Mouse (Mus musculus): Measurements from ENCODE around the gene Arv1. TPM values are rescaled to one million over a fixed set of nuclear protein-coding genes. Genes with fewer than 3 reads are reported as not detected.

Arv1 gene
- polyA plus RNA-seq, 1 experiment: 0.29 TPM

GRCm38 (mm10) chr8:124772389-124772788 is 50.5 kb downstream of the Arv1 start:
- no peak for TF ChIP-seq TAL1 (IDR thresholded peaks at IDR 0.05; ENCODE audit: low read length)
- TF ChIP-seq GATA1 (IDR thresholded peaks at IDR 0.05; ENCODE audit: low read length): no peak
- Histone ChIP-seq H3K4me1 (ENCODE audit: control insufficient read depth) (no peaks in the 10 kb centered on the region), H3K27me3 (ENCODE audit: control insufficient read depth) (no peaks in the 10 kb centered on the region)

GRCm38 (mm10) chr8:124775695-124776094 is 53.8 kb downstream of the Arv1 start:
- no peak overlapping the region for H3K4me3 ChIP-seq (replicated peaks)
- H3K9me3 ChIP-seq (ENCODE audit: control insufficient read depth, low read length): no peaks in the 10 kb centered on the region
- TF ChIP-seq GATA1 (IDR thresholded peaks at IDR 0.05; ENCODE audit: low read length) (no peak), TAL1 (IDR thresholded peaks at IDR 0.05; ENCODE audit: low read length) (no peak)
- H3K4me1 ChIP-seq (ENCODE audit: control insufficient read depth): no peaks in the 10 kb centered on the region
- H3K27me3 ChIP-seq (ENCODE audit: control insufficient read depth): no peaks in the 10 kb centered on the region
- H3K36me3 ChIP-seq (ENCODE audit: control insufficient read depth): no peaks in the 10 kb centered on the region

More at GRCm38 (mm10) chr8:124772389-124772788, 50.5 kb downstream of the Arv1 start:
- no peaks in the 10 kb centered on the region for H3K36me3 ChIP-seq (ENCODE audit: control insufficient read depth)
- no peak overlapping the region for H3K4me3 ChIP-seq (replicated peaks)
- H3K9me3 ChIP-seq (ENCODE audit: control insufficient read depth, low read length): no peaks in the 10 kb centered on the region; the same call in 1 of the 2 replicates

GRCm38 (mm10) chr8:124780236-124780635 is 58.3 kb downstream of the Arv1 start:
- H3K4me3 ChIP-seq (replicated peaks): no peak overlapping the region
- H3K27me3 ChIP-seq (ENCODE audit: control insufficient read depth): no peaks in the 10 kb centered on the region
- H3K36me3 ChIP-seq (ENCODE audit: control insufficient read depth): no peaks in the 10 kb centered on the region
- no peaks in the 10 kb centered on the region for H3K9me3 ChIP-seq (ENCODE audit: control insufficient read depth, low read length)
- H3K4me1 ChIP-seq (ENCODE audit: control insufficient read depth): no peaks in the 10 kb centered on the region
- TF ChIP-seq TAL1 (IDR thresholded peaks at IDR 0.05; ENCODE audit: low read length): no peak
- no peak for TF ChIP-seq GATA1 (IDR thresholded peaks at IDR 0.05; ENCODE audit: low read length)

- Histone ChIP-seq H3K9me3 (ENCODE audit: control insufficient read depth, low read length) (no peaks in the 10 kb centered on the region), H3K36me3 (ENCODE audit: control insufficient read depth) (no peaks in the 10 kb centered on the region), H3K4me1 (ENCODE audit: control insufficient read depth) (no peaks in the 10 kb centered on the region), H3K4me3 (replicated peaks) (no peak overlapping the region), H3K27me3 (ENCODE audit: control insufficient read depth) (0 out of 2 replicates have a peak, but pooled peaks cover 2% of the 10 kb centered on the region)
- TF ChIP-seq TAL1 (IDR thresholded peaks at IDR 0.05; ENCODE audit: low read length): no peak
- no peak for TF ChIP-seq GATA1 (IDR thresholded peaks at IDR 0.05; ENCODE audit: low read length)
Observed at GRCm38 (mm10) chr8:124782431-124782830, 60.5 kb downstream of the Arv1 start.

GRCm38 (mm10) chr8:124783228-124783627 is 61.3 kb downstream of the Arv1 start:
- H3K27me3 ChIP-seq (ENCODE audit: control insufficient read depth): 0 out of 2 replicates have a peak, but pooled peaks cover 2% of the 10 kb centered on the region

More at GRCm38 (mm10) chr8:124783228-124783627, 61.3 kb downstream of the Arv1 start:
- TF ChIP-seq GATA1 (IDR thresholded peaks at IDR 0.05; ENCODE audit: low read length): no peak
- no peak for TF ChIP-seq TAL1 (IDR thresholded peaks at IDR 0.05; ENCODE audit: low read length)
- no peaks in the 10 kb centered on the region for H3K9me3 ChIP-seq (ENCODE audit: control insufficient read depth, low read length)
- no peaks in the 10 kb centered on the region for H3K4me1 ChIP-seq (ENCODE audit: control insufficient read depth)
- no peak overlapping the region for H3K4me3 ChIP-seq (replicated peaks)
- H3K36me3 ChIP-seq (ENCODE audit: control insufficient read depth): no peaks in the 10 kb centered on the region

Other genes starting within 250 kb of the Arv1 start
- 0.87 and 1.0 TPM in 2 replicates for gene Cog2, start 201.4 kb upstream of the Arv1 start, polyA plus RNA-seq (2012)
- gene Agt, start 152.4 kb upstream of the Arv1 start, polyA plus RNA-seq (2012): 0.05 and 0.10 TPM in 2 replicates
- gene Capn9, start 146.0 kb upstream of the Arv1 start, polyA plus RNA-seq (2012): not detected in 2 replicates
- 3.5 TPM in 2 replicates for gene 2310022B05Rik, start 58.8 kb upstream of the Arv1 start, polyA plus RNA-seq (2012)
- gene Ttc13, start 156 bp upstream of the Arv1 start, polyA plus RNA-seq (2012): 0.42 and 0.44 TPM in 2 replicates
- not detected in 2 replicates for gene Fam89a, start 29.7 kb downstream of the Arv1 start, polyA plus RNA-seq (2012)
- gene Trim67, start 71.0 kb downstream of the Arv1 start, polyA plus RNA-seq (2012): not detected in 2 replicates
- gene Gnpat, start 140.9 kb downstream of the Arv1 start, polyA plus RNA-seq (2012): 4.4 and 6.1 TPM in 2 replicates
- gene 2810004N23Rik, start 141.0 kb downstream of the Arv1 start, polyA plus RNA-seq (2012): 0.82 and 0.93 TPM in 2 replicates
- 0.10 and 0.18 TPM in 2 replicates for gene Exoc8, start 175.6 kb downstream of the Arv1 start, polyA plus RNA-seq (2012)
- 0.20 and 0.28 TPM in 2 replicates for gene Sprtn, start 175.7 kb downstream of the Arv1 start, polyA plus RNA-seq (2012)
- gene Egln1, start 227.2 kb downstream of the Arv1 start, polyA plus RNA-seq (2012): 0.56 and 0.81 TPM in 2 replicates

Data from erythroblast, embryonic 14.5 days (primary cell).